Mouse (Mus musculus): ENCODE data around the gene Crk. TPM values are rescaled to one million over a fixed set of nuclear protein-coding genes. Genes with fewer than 3 reads are reported as not detected.

The Crk gene
- polyA plus RNA-seq, 1 experiment = 56.9 TPM

DNA sequence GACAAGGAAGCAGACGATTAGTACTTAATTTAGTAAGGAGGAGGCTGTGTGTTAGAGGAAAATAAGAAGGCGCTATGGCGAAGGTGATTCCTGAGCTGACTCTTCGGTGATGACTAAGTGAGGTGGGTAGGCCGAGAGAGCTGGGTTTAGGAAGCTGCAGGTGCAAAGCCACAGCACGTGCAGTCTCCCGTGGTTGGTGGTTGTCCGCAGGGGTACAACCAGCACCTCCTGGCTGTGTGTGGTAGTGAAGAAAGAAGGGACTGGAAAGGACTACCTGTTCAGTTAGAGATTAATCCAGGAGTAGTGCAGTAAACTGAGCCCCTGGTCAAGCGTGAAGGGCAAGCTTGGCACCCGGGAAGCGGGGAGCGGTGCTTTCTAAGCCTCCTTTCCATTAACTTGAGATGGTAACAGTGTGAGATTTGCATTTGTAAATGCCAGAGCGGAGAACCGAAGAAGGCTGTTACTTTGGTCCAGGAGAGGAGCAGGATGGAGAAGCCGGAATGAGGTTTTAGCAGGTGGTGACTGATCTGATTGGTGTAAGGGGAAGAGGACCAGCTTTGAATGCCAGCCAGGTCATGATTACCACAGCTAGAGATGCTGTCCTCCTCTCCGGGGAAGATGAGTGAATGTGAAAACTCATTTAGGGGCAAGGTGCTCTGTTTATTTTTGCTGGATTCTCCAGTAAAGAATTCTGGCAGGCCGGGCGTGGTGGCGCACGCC is 26.7 kb upstream of the Crk start:
- Histone ChIP-seq H3K4me1 (ENCODE audit: control insufficient read depth, insufficient read depth, insufficient read length, low read length) (peaks cover 37% of the 10 kb centered on the region), H3K27ac (replicated peaks; ENCODE audit: low read depth, low read length) (peak overlapping the region; percentile 100), H3K4me3 (ENCODE audit: insufficient read depth, low read depth, low read length) (peak overlapping the region; percentile 98)

DNA sequence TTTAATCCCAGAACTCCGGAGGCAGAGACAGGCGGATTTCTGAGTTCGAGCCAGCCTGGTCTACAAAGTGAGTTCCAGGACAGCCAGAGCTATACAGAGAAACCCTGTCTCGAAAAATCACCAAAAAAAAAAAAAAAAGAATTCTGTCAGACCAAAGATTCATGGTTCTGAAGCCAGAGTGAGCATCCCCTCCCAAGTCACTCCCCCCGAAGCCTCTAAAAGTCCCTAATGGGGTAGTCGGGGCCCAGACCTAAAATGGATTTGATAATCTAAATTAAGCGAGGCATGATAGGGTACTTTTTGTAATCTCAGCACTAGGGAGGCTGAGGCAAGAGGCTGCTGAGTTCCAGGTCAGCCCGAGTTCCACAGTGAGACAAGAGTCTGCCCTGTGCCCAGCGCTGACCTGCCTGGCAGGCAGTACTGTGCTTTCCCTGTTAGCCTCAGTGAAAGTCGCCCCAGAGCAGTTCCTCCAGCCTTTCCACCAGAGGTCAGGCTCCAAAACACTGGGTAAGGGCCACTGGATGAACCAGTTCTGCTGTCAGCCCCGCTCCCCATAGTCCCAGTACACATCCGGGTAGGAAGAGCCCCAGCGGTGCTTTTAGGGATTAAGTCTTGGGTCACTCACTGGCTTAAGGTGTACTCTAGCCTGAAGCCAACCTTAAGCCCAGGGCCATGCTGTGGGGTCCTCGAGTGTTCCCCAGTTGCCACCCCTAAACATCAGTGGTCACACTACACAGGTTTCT is 25.9 kb upstream of the Crk start:
- H3K27ac ChIP-seq (replicated peaks; ENCODE audit: low read depth, low read length) = peak overlapping the region; percentile 84
- peaks cover 37% of the 10 kb centered on the region for H3K4me1 ChIP-seq (ENCODE audit: control insufficient read depth, insufficient read depth, insufficient read length, low read length)
- peak overlapping the region; percentile 98 for H3K4me3 ChIP-seq (ENCODE audit: insufficient read depth, low read depth, low read length)

GRCm38 (mm10) chr11:75653781-75654470 is 25.1 kb upstream of the Crk start:
- peak overlapping the region; percentile 97 for H3K27ac ChIP-seq (replicated peaks; ENCODE audit: low read depth, low read length)
- peaks cover 37% of the 10 kb centered on the region for H3K4me1 ChIP-seq (ENCODE audit: control insufficient read depth, insufficient read depth, insufficient read length, low read length)
- peak overlapping the region; percentile 59 for H3K4me3 ChIP-seq (ENCODE audit: insufficient read depth, low read depth, low read length)

GRCm38 (mm10) chr11:75654471-75655390 is 24.3 kb upstream of the Crk start:
- Histone ChIP-seq H3K4me1 (ENCODE audit: control insufficient read depth, insufficient read depth, insufficient read length, low read length) (peaks cover 33% of the 10 kb centered on the region), H3K27ac (replicated peaks; ENCODE audit: low read depth, low read length) (peak overlapping the region; percentile 97)

DNA sequence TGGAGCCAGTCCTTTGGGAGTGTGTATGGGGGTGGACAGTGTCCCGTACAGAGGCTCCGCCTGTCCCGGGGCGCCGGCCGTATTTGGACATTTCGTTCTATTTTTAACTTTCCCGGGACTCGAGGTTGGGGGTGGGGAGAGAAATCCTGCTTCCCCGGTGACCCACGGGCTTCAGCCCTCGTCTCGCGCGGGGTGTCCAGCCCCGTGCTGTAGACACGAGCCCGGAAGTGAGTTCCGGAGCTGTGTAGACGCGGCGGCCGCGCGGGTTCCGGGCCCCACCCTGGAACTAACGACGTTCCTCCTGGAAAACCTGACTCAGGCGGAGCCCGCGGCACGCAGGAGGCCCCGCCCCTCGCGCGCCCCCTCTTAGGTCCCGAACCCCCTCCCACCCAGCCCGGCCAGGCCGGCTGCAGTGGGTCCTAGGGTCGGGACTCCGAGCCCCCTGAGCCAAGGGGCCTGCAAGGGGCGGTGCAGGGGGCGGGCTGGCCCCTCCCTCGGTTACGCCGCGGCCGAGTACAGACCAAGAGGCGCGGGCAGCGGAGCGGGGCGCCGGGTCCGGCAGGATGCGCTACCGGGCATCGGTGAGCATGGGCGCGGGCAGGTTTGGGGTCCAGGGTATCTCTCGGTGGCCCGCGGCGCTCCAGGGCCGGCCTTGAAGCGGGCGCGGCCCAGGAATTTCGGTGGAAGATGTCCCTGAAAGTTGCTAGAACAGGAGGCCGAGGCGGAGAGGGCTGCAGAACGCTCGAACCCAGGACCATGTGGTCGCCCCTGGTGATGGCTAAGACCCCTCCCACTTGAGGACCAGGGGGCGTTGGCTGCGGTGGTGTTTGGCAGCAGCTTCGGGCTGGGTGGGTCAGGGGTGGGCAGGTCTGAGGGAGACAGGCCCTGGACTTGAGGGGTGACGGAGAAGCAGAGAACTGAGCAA is 23.2 kb upstream of the Crk start:
- peak overlapping the region; percentile 97 for H3K27ac ChIP-seq (replicated peaks; ENCODE audit: low read depth, low read length)
- peak overlapping the region; percentile 86 for H3K4me3 ChIP-seq (ENCODE audit: insufficient read depth, low read depth, low read length)
- H3K4me1 ChIP-seq (ENCODE audit: control insufficient read depth, insufficient read depth, insufficient read length, low read length) = peaks cover 33% of the 10 kb centered on the region

More at GRCm38 (mm10) chr11:75654471-75655390, 24.3 kb upstream of the Crk start:
- peak overlapping the region; percentile 86 for H3K4me3 ChIP-seq (ENCODE audit: insufficient read depth, low read depth, low read length)

DNA sequence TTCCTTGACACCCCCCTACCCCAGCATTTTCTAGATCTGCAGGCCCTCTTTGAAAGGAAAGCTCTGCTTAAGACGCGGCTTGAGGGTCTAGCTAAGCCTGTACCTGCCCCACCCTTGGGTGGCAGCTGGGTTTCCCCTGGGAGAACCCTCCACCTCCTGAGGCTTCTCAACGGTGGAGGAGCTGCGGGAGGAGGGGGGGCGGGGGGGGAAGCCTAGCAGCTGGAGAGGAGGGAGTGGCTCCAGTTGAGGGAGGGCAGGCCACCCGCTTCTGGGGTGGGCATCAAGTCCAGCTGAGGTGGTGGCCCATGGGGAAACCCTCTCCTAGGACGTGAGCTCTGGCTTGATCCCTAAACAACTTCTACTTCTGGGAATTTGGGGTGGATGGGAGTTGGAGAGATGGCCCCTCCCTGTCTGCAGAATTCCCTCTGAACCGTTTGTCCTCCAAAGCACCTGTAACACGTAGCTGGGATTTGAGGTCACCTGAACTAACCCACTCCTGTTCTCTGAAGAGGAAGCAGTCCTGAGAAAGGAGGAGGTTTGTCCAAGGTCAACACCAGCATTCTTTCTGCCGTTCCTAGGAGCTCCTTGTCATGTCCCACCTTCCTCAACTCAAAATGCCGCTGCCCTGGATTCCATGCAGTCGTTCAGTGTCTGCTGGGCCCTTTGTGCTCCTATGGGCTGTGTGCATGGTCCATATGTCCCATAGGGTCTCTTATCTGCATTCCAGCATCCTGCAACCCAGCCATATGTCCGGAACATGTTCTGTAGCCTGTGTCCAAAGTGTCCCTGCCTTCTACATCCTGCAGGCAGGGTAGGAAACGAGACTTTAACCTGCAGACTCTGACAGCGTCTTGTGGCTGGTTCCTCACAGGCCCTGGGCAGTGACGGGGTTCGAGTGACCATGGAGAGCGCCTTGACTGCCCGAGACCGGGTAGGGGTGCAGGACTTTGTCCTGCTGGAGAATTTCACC is 22.2 kb upstream of the Crk start:
- Histone ChIP-seq H3K27ac (replicated peaks; ENCODE audit: low read depth, low read length) (peak overlapping the region; percentile 97), H3K4me3 (ENCODE audit: insufficient read depth, low read depth, low read length) (peak overlapping the region; percentile 86), H3K4me1 (ENCODE audit: control insufficient read depth, insufficient read depth, insufficient read length, low read length) (peaks cover 33% of the 10 kb centered on the region)

- peaks cover 26% of the 10 kb centered on the region for H3K4me1 ChIP-seq (ENCODE audit: control insufficient read depth, insufficient read depth, insufficient read length, low read length)
- H3K4me3 ChIP-seq (ENCODE audit: insufficient read depth, low read depth, low read length) = no peak overlapping the region
- no peak overlapping the region; the same call in 1 of the 2 replicates for H3K27ac ChIP-seq (replicated peaks; ENCODE audit: low read depth, low read length)
Measured at GRCm38 (mm10) chr11:75657841-75658240, 21.2 kb upstream of the Crk start.

GRCm38 (mm10) chr11:75658311-75658710 is 20.7 kb upstream of the Crk start:
- Histone ChIP-seq H3K4me1 (ENCODE audit: control insufficient read depth, insufficient read depth, insufficient read length, low read length) (peaks cover 23% of the 10 kb centered on the region), H3K4me3 (ENCODE audit: insufficient read depth, low read depth, low read length) (no peak overlapping the region), H3K27ac (replicated peaks; ENCODE audit: low read depth, low read length) (peak overlapping the region; percentile 82)

GRCm38 (mm10) chr11:75658996-75659750 is 19.9 kb upstream of the Crk start:
- Histone ChIP-seq H3K4me1 (ENCODE audit: control insufficient read depth, insufficient read depth, insufficient read length, low read length) (peaks cover 23% of the 10 kb centered on the region), H3K27ac (replicated peaks; ENCODE audit: low read depth, low read length) (peak overlapping the region; percentile 82), H3K4me3 (ENCODE audit: insufficient read depth, low read depth, low read length) (no peak overlapping the region)

- peak overlapping the region; percentile 28 for H3K27ac ChIP-seq (replicated peaks; ENCODE audit: low read depth, low read length)
- peaks cover 14% of the 10 kb centered on the region for H3K4me1 ChIP-seq (ENCODE audit: control insufficient read depth, insufficient read depth, insufficient read length, low read length)
- H3K4me3 ChIP-seq (ENCODE audit: insufficient read depth, low read depth, low read length) = no peak overlapping the region
Measured at GRCm38 (mm10) chr11:75660081-75660590, 18.9 kb upstream of the Crk start.

DNA sequence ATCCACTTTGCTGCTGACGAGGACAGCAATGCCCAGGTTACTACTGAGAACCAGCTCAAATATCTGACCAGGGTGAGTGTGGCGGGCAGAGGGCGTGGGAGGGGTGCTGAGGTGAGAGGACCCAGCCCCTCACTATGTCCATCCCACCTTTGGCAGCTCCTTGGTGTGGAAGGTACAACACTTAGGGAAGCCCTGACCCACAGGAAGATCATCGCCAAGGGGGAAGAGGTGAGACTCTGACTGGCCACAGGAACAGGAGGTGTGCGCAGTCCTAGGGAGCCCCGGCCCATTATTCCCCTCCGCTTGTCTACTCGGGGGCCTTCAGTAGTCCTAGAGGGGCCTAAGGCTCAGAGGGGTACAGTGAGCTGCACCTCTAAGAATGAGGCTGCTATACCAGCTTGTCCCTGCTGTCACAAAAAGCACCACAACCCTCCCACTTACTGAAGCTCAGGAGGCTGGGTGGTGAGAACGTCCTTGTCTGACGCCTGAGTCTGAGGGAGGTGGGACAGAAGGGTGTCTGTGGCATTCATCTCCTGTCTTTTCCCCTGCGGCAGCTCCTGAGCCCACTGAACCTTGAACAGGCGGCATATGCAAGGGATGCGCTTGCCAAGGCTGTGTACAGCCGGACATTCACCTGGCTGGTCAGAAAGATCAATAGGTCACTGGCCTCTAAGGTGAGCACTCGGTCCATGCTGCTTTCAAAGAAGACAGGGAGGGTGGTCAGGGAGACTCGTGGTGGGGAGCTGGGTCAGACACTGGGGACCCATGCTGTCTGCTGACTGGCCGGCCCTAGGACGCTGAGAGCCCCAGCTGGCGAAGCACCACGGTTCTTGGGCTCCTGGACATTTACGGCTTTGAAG is 17.9 kb upstream of the Crk start:
- Histone ChIP-seq H3K27ac (replicated peaks; ENCODE audit: low read depth, low read length) (no peak overlapping the region), H3K4me1 (ENCODE audit: control insufficient read depth, insufficient read depth, insufficient read length, low read length) (peaks cover 13% of the 10 kb centered on the region)

More for the DNA sequence above, 17.9 kb upstream of the Crk start:
- no peak overlapping the region for H3K4me3 ChIP-seq (ENCODE audit: insufficient read depth, low read depth, low read length)
